Mouse (Mus musculus): Measurements from ENCODE around the gene Ttyh3. TPM values are rescaled to one million over a fixed set of nuclear protein-coding genes. Genes with fewer than 3 reads are reported as not detected.

Gene Ttyh3
- 4.4 TPM for polyA plus RNA-seq (2017; shearing (Covaris generic))

GRCm38 (mm10) chr5:140648519-140649100 lies at the start of gene Ttyh3:
TSS of gene Ttyh3 (minus strand) at chr5:140649031.

GRCm38 (mm10) chr5:140607001-140607835 lies 41.6 kb downstream of the Ttyh3 start, which contains the start of gene Lfng:
TSS of gene Lfng (plus strand) at chr5:140607320.

Other genes starting within 250 kb of the Ttyh3 start
- gene Eif3b, start 229.7 kb downstream of the Ttyh3 start, polyA plus RNA-seq (2017; shearing (Covaris generic)), result 47.0 TPM
- gene Gm4869, start 203.4 kb downstream of the Ttyh3 start, polyA plus RNA-seq (2017; shearing (Covaris generic)), result not detected
- gene Chst12, start 143.5 kb downstream of the Ttyh3 start, polyA plus RNA-seq (2017; shearing (Covaris generic)), result 37.5 TPM
- gene Grifin, start 84.0 kb downstream of the Ttyh3 start, polyA plus RNA-seq (2017; shearing (Covaris generic)), result 2.5 TPM
- gene Lfng, start 41.7 kb downstream of the Ttyh3 start, polyA plus RNA-seq (2017; shearing (Covaris generic)), result 94.1 TPM
- 48.3 TPM for gene Iqce, start 53.3 kb upstream of the Ttyh3 start, polyA plus RNA-seq (2017; shearing (Covaris generic))
- 36.9 TPM for gene Brat1, start 56.0 kb upstream of the Ttyh3 start, polyA plus RNA-seq (2017; shearing (Covaris generic))
- gene Amz1, start 75.1 kb upstream of the Ttyh3 start, polyA plus RNA-seq (2017; shearing (Covaris generic)), result 0.61 TPM
- gene Gna12, start 181.4 kb upstream of the Ttyh3 start, polyA plus RNA-seq (2017; shearing (Covaris generic)), result 3.4 TPM